Mouse (Mus musculus) right cerebral cortex, postnatal 25 days (tissue): ENCODE data around the gene Mchr1.
A peak's percentile ranks its signal among the peaks of the same experiment; 100 is the strongest.
"Not testable (repeated sequence)": the region's sequence is repeated elsewhere in the genome, so short reads cannot be mapped to it uniquely, and the experiment has no call there.

ENCODE experiments used
- DNase-seq: peaks from one replicate; pipeline ENCODE4 v3.0.0; 2022

Mchr1 gene

GRCm38 (mm10) chr15:81235086-81235920 lies at the start of gene Mchr1:
Gene Mchr1, plus strand, starts transcription at chr15:81235499.
- peak; percentile 79 for DNase-seq

GRCm38 (mm10) chr15:81189061-81189460 lies 46.2 kb upstream of the Mchr1 start:
- no peak for DNase-seq

GRCm38 (mm10) chr15:81190011-81190629 lies 45.2 kb upstream of the Mchr1 start:
- peak; percentile 23 for DNase-seq

GRCm38 (mm10) chr15:81190630-81191178 lies 44.6 kb upstream of the Mchr1 start, which contains the start of gene Mrtfa:
Gene Mrtfa, minus strand, starts transcription at chr15:81190757.
- peak; percentile 100 for DNase-seq

- no peak for DNase-seq
Observed at GRCm38 (mm10) chr15:81191303-81191702, 44.0 kb upstream of the Mchr1 start.

- no peak for DNase-seq
Observed at GRCm38 (mm10) chr15:81192316-81192715, 43.0 kb upstream of the Mchr1 start.

- no peak for DNase-seq
Observed at GRCm38 (mm10) chr15:81192858-81193257, 42.4 kb upstream of the Mchr1 start.

- DNase-seq = no peak
Observed at GRCm38 (mm10) chr15:81194791-81195190, 40.5 kb upstream of the Mchr1 start.

- DNase-seq = no peak
Observed at GRCm38 (mm10) chr15:81195447-81195846, 39.9 kb upstream of the Mchr1 start.

- no peak for DNase-seq
Observed at GRCm38 (mm10) chr15:81197197-81197596, 38.1 kb upstream of the Mchr1 start.

- no peak for DNase-seq
Observed at GRCm38 (mm10) chr15:81198447-81198846, 36.9 kb upstream of the Mchr1 start.

- DNase-seq = no peak
Observed at GRCm38 (mm10) chr15:81199372-81199959, 35.8 kb upstream of the Mchr1 start.

- DNase-seq = no peak
Observed at GRCm38 (mm10) chr15:81202462-81202861, 32.8 kb upstream of the Mchr1 start.

GRCm38 (mm10) chr15:81210496-81210895 lies 24.8 kb upstream of the Mchr1 start:
- DNase-seq = no peak

- no peak for DNase-seq
Observed at GRCm38 (mm10) chr15:81212976-81213375, 22.3 kb upstream of the Mchr1 start.

- peak; percentile 66 for DNase-seq
Observed at GRCm38 (mm10) chr15:81216906-81217653, 18.2 kb upstream of the Mchr1 start.

GRCm38 (mm10) chr15:81219054-81219453 lies 16.2 kb upstream of the Mchr1 start:
- no peak for DNase-seq

- not testable (repeated sequence) for DNase-seq
Observed at GRCm38 (mm10) chr15:81220051-81220450, 15.2 kb upstream of the Mchr1 start.

- no peak for DNase-seq
Observed at GRCm38 (mm10) chr15:81221446-81221845, 13.9 kb upstream of the Mchr1 start.

GRCm38 (mm10) chr15:81225016-81225415 lies 10.3 kb upstream of the Mchr1 start:
- DNase-seq = no peak

- no peak for DNase-seq
Observed at GRCm38 (mm10) chr15:81225732-81226131, 9.6 kb upstream of the Mchr1 start.

GRCm38 (mm10) chr15:81226796-81227195 lies 8.5 kb upstream of the Mchr1 start:
- no peak for DNase-seq

GRCm38 (mm10) chr15:81227275-81227674 lies 8.0 kb upstream of the Mchr1 start:
- DNase-seq = no peak
